Mouse (Mus musculus) gastrocnemius, adult 2 months (tissue): ENCODE results near the gene Pbld2. TPM values are rescaled to one million over a fixed set of nuclear protein-coding genes. Genes with fewer than 3 reads are reported as not detected.

Experiments
- DNase-seq: peaks from one replicate; pipeline ENCODE4 v3.0.0; 2022
- H3K27ac ChIP-seq: fragments of 200-600 bp; 2 replicates; pipeline ENCODE4 v1.8.1; 2022; ENCODE audit warnings: mild to moderate bottlenecking
- H3K4me3 ChIP-seq: fragments of 200-600 bp; 2 replicates; pipeline ENCODE4 v1.8.1; 2022; ENCODE audit warnings: mild to moderate bottlenecking, moderate library complexity
- CTCF ChIP-seq: fragments of 200-600 bp; IDR thresholded peaks from 2 replicates; pipeline ENCODE4 v1.8.1; 2022; ENCODE audit warnings: antibody characterized with exemption, mild to moderate bottlenecking, moderate library complexity
- intact Hi-C: fragments of 180-260 bp; cut with DNase I; formaldehyde crosslinking; loops from one replicate; pipeline ENCODE4 v1.15.1; 2025
- total RNA-seq, 2 experiments: library from RNA; stranded (reverse); gene quantifications; 2 replicates each; pipeline ENCODE4 v1.2.3; 2021

The Pbld2 gene
- total RNA-seq, 2 experiments from 2014 or later: 2.8 to 5.4 TPM

- no peak for TF ChIP-seq CTCF
Observed at GRCm38 (mm10) chr10:63089758-63090571, 65.8 kb downstream of the Pbld2 start.

GRCm38 (mm10) chr10:63091915-63092314 is 67.8 kb downstream of the Pbld2 start:
- H3K4me3 ChIP-seq: no peak overlapping the region
- DNase-seq: no peak
- intact Hi-C loops: no loop called here
- TF ChIP-seq CTCF: no peak
- no peak overlapping the region for H3K27ac ChIP-seq

More at GRCm38 (mm10) chr10:63089758-63090571, 65.8 kb downstream of the Pbld2 start:
- intact Hi-C loops: no loop called here
- no peak for DNase-seq
- Histone ChIP-seq H3K27ac (no peak overlapping the region), H3K4me3 (peak overlapping the region; percentile 49)

- TF ChIP-seq CTCF: no peak
- intact Hi-C loops: no loop called here
Observed at GRCm38 (mm10) chr10:63092616-63093550, 68.8 kb downstream of the Pbld2 start.

GRCm38 (mm10) chr10:63096757-63097156 is 72.6 kb downstream of the Pbld2 start:
- intact Hi-C loops: no loop called here
- no peak for TF ChIP-seq CTCF
- no peak overlapping the region for H3K4me3 ChIP-seq
- no peak overlapping the region for H3K27ac ChIP-seq
- DNase-seq: no peak

More at GRCm38 (mm10) chr10:63092616-63093550, 68.8 kb downstream of the Pbld2 start:
- Histone ChIP-seq H3K27ac (no peak overlapping the region), H3K4me3 (no peak overlapping the region)
- DNase-seq: no peak

GRCm38 (mm10) chr10:63098191-63098590 is 74.1 kb downstream of the Pbld2 start:
- Histone ChIP-seq H3K27ac (no peak overlapping the region), H3K4me3 (no peak overlapping the region)
- no peak for DNase-seq
- intact Hi-C loops: no loop called here
- no peak for TF ChIP-seq CTCF

GRCm38 (mm10) chr10:63099521-63099920 is 75.4 kb downstream of the Pbld2 start, which contains the start of gene Atoh7:
Atoh7 (plus strand) TSS chr10:63099651.
- no peak for DNase-seq
- Histone ChIP-seq H3K4me3 (peak within 1 kb of the TSS; percentile 72), H3K27ac (no peak within 1 kb of the TSS)
- intact Hi-C loops: no loop called here
- TF ChIP-seq CTCF: no peak

- peak; percentile 73 for DNase-seq
- intact Hi-C loops: no loop called here
- TF ChIP-seq CTCF: no peak
- Histone ChIP-seq H3K4me3 (peak overlapping the region; percentile 72), H3K27ac (no peak overlapping the region)
Observed at GRCm38 (mm10) chr10:63099941-63100562, 75.9 kb downstream of the Pbld2 start.

- H3K27ac ChIP-seq: no peak overlapping the region
- intact Hi-C loops: no loop called here
- no peak for DNase-seq
- peak overlapping the region; percentile 72 for H3K4me3 ChIP-seq
- TF ChIP-seq CTCF: no peak
Observed at GRCm38 (mm10) chr10:63100657-63101056, 76.5 kb downstream of the Pbld2 start.

Other genes starting within 250 kb of the Pbld2 start
- 10 to 100 TPM; 31.1 to 33.0 TPM for gene Ccar1, start 232.0 kb upstream of the Pbld2 start, total RNA-seq
- gene Tet1, start 115.3 kb upstream of the Pbld2 start, total RNA-seq: 1 to 10 TPM; 2.1 to 2.7 TPM
- 10 to 100 TPM; 15.4 to 18.2 TPM for gene Slc25a16, start 103.7 kb upstream of the Pbld2 start, total RNA-seq
- gene Dna2, start 77.3 kb upstream of the Pbld2 start, total RNA-seq: under 1 TPM; 0.15 to 0.25 TPM
- 1 to 10 TPM; 3.8 to 4.7 TPM for gene Rufy2, start 44.1 kb upstream of the Pbld2 start, total RNA-seq
- gene Hnrnph3, start 98 bp upstream of the Pbld2 start, total RNA-seq: 10 to 100 TPM; 21.6 to 25.4 TPM
- gene Pbld1, start 35.8 kb downstream of the Pbld2 start, total RNA-seq: 1 to 10 TPM in 1 of 2 experiments, under 1 TPM in 1; 0.66 to 1.1 TPM
- not detected for gene Atoh7, start 75.3 kb downstream of the Pbld2 start, total RNA-seq
- 100 to 1,000 TPM; 248 to 338 TPM for gene Mypn, start 179.6 kb downstream of the Pbld2 start, total RNA-seq
- gene Herc4, start 219.5 kb downstream of the Pbld2 start, total RNA-seq: 10 to 100 TPM; 21.2 to 21.6 TPM